Comparison of ENCODE assay signal across 7 mouse cellular contexts in genomic region chr15:80254847-80255645, GRCm38 (mm10). TPM values are rescaled to one million over a fixed set of nuclear protein-coding genes. Genes with fewer than 3 reads are reported as not detected.
A peak's percentile ranks its signal among the peaks of the same experiment; 100 is the strongest.
DNase-seq lines count a peak whose midpoint lies in the region; ATAC-seq lines count a peak whose summit lies in the region.

Gene Atf4, plus strand, starts transcription at chr15:80255184.

- peak within 1 kb of the TSS; percentile 100 for H3K9ac ChIP-seq in intestine, embryonic 16.5 days (ENCODE audit: low read depth, low read length)
- peak within 1 kb of the TSS; percentile 100 for H3K9ac ChIP-seq in midbrain, embryonic 11.5 days (ENCODE audit: low read length)

- peak; percentile 91 for ATAC-seq in intestine, embryonic 16.5 days
- ATAC-seq in midbrain, embryonic 11.5 days (ENCODE audit: low FRiP score), result peak; percentile 95

- peak within 1 kb of the TSS; percentile 100 for H3K4me3 ChIP-seq in intestine, embryonic 16.5 days (ENCODE audit: low read length)
- peak within 1 kb of the TSS; percentile 100 for H3K4me3 ChIP-seq in midbrain, embryonic 11.5 days (ENCODE audit: low read depth, low read length)

- intact Hi-C loops in left cerebral cortex, postnatal 36 days (cut with DNase I), result loop anchor here (2.0 kb wide), 1 partner anchor 20 kb away; the partner anchor contains the start of genes AC140267.1 and Mief1

- peaks cover 18% of the 10 kb centered on the region for H3K36me3 ChIP-seq in intestine, embryonic 16.5 days (ENCODE audit: control insufficient read depth, insufficient read depth, low read length)
- peaks cover 14% of the 10 kb centered on the region for H3K36me3 ChIP-seq in midbrain, embryonic 11.5 days (ENCODE audit: control insufficient read depth, insufficient read depth, low read length)

- peak; percentile 99 for DNase-seq in adrenal gland, adult 8-10 months
- peak; percentile 97 for DNase-seq in embryo, embryonic 9.5 days (ENCODE audit: extremely low spot score)
- peak; percentile 95 to 98 for DNase-seq in gastrocnemius, postnatal 4 days (ENCODE audit: low spot score in 2 of 2)
- peak; percentile 98 to 99 for DNase-seq in left cerebral cortex, postnatal 36 days (ENCODE audit: low spot score in 2 of 2)
- peak; percentile 100 for DNase-seq in midbrain, embryonic 11.5 days (ENCODE audit: low spot score, missing footprints)
- DNase-seq in skeletal muscle tissue, adult 2 months (ENCODE audit: low read depth, low spot score), result peak; percentile 100

- H3K27ac ChIP-seq in intestine, embryonic 16.5 days (ENCODE audit: low read length), result peak within 1 kb of the TSS; percentile 100
- peak within 1 kb of the TSS; percentile 97 for H3K27ac ChIP-seq in midbrain, embryonic 11.5 days (ENCODE audit: low read depth, low read length)

- under 1% methylated on average over 60 of the region's 62 CpGs for WGBS in intestine, embryonic 16.5 days
- under 1% methylated on average over 62 of the region's 62 CpGs for WGBS in midbrain, embryonic 11.5 days

- no peaks in the 10 kb centered on the region for H3K9me3 ChIP-seq in intestine, embryonic 16.5 days (ENCODE audit: control insufficient read depth, low read length)
- H3K9me3 ChIP-seq in midbrain, embryonic 11.5 days (ENCODE audit: control insufficient read depth, low read length), result no peaks in the 10 kb centered on the region

- peak within 1 kb of the TSS; percentile 94 for H3K4me2 ChIP-seq in intestine, embryonic 16.5 days (ENCODE audit: low read depth, low read length)
- peak within 1 kb of the TSS; percentile 93 for H3K4me2 ChIP-seq in midbrain, embryonic 11.5 days

- no peaks in the 10 kb centered on the region for H3K27me3 ChIP-seq in intestine, embryonic 16.5 days (replicated peaks; ENCODE audit: control insufficient read depth, insufficient read depth, low read length)
- no peaks in the 10 kb centered on the region for H3K27me3 ChIP-seq in midbrain, embryonic 11.5 days (ENCODE audit: control insufficient read depth, insufficient read depth, low read length)

- peaks cover 59% of the 10 kb centered on the region for H3K4me1 ChIP-seq in intestine, embryonic 16.5 days (ENCODE audit: control insufficient read depth, insufficient read depth, low read length)
- peaks cover 18% of the 10 kb centered on the region for H3K4me1 ChIP-seq in midbrain, embryonic 11.5 days (ENCODE audit: control insufficient read depth, insufficient read depth, low read length)

RNA-seq across cellular contexts. Expression of gene Atf4, which starts in this region (rescaled TPM):
- 100 to 1,000 TPM; 141 to 245 (median 164) TPM for total RNA-seq in adrenal gland, adult 8-10 months (2022)
- 100 to 1,000 TPM; 118 to 130 TPM for total RNA-seq in gastrocnemius, postnatal 4 days (2021)
- polyA plus RNA-seq in intestine, embryonic 16.5 days (2015; fragmentation: Nextera tagmentation; extraction: Ambion mirVana), result 141 and 160 TPM in 2 replicates
- total RNA-seq in left cerebral cortex, postnatal 36 days (2021), result 100 to 1,000 TPM in 1 of 2 experiments, 10 to 100 TPM in 1; 99.7 to 113 TPM
- polyA plus RNA-seq in midbrain, embryonic 11.5 days (2014; fragmentation: Nextera tagmentation; extraction: Ambion mirVana), result 137 and 144 TPM in 2 replicates

Comparison
In these comparisons a context has a peak if more than half of its experiments do, and no peak if none do; other contexts are left out.
1. Peak in every context shown above with its lines: DNase-seq, ATAC-seq, H3K4me3 ChIP-seq and H3K27ac ChIP-seq.